25 mouse cellular contexts compared by ENCODE assay signal in genomic region chr11:109392601-109393000, GRCm38 (mm10). TPM values are rescaled to one million over a fixed set of nuclear protein-coding genes. Genes with fewer than 3 reads are reported as not detected.
A peak's percentile ranks its signal among the peaks of the same experiment; 100 is the strongest.
DNase-seq lines count a peak whose midpoint lies in the region; TF ChIP-seq lines count a peak whose summit lies in the region.
"Had no signal": no experiment of that assay in that cellular context is flagged by ENCODE, and none has a peak within 500 bp of the region (broad histone marks: within the 10 kb centered on the region; RNA-seq: fewer than 3 reads in every experiment).

No protein-coding gene starts in this region.

- peak; percentile 28 for DNase-seq in adrenal gland, postnatal 10 days
- no peak for DNase-seq in adrenal gland, adult 18-20 months (ENCODE audit: low spot score in 2 of 2)
- DNase-seq in layer of hippocampus, adult 2 months (ENCODE audit: low spot score in 2 of 2): no peak
- DNase-seq in layer of hippocampus, adult 9-10 months (ENCODE audit: low spot score): no peak
- peak; percentile 39 for DNase-seq in ZHBTc4 (ENCODE audit: low read depth, low spot score)
- no peak for DNase-seq in spleen, adult 12 weeks (ENCODE audit: low spot score)
- DNase-seq: adrenal gland, postnatal 14 days; cerebellum, adult 11 months; cerebellum, adult 2 months; cerebellum, adult 9-11 months; cerebellum, postnatal 25 days; forebrain, postnatal 0 days; gastrocnemius, postnatal 10 days; gastrocnemius, postnatal 36 days; heart, adult 2 months; heart, postnatal 14 days; heart, postnatal 4 days had no signal

- H3K4me3 ChIP-seq in layer of hippocampus, adult 2 months: no peak overlapping the region
- H3K4me3 ChIP-seq: embryonic facial prominence, embryonic 12.5 days; embryonic facial prominence, embryonic 15.5 days; heart, adult 2 months; heart, embryonic 10.5 days; heart, embryonic 13.5 days had no signal

- peak overlapping the region; percentile 78 for H3K27ac ChIP-seq in layer of hippocampus, adult 2 months
- H3K27ac ChIP-seq: embryonic facial prominence, embryonic 12.5 days; embryonic facial prominence, embryonic 15.5 days; heart, adult 2 months; heart, embryonic 10.5 days; heart, embryonic 13.5 days; hindbrain, embryonic 14.5 days; hindbrain, postnatal 0 days had no signal

- no peak for TF ChIP-seq CTCF in layer of hippocampus, adult 2 months (conservative IDR thresholded peaks at IDR 0.05)

RNA-seq across cellular contexts. Expression of gene 9930022D16Rik, which starts 21.1 kb away (rescaled TPM):
- total RNA-seq in adrenal gland, postnatal 10 days (2021): not detected
- not detected for total RNA-seq in adrenal gland, adult 18-20 months (2021)
- total RNA-seq in layer of hippocampus, adult 2 months (2021): not detected
- total RNA-seq: adrenal gland, postnatal 14 days; common myeloid progenitor, adult 5-6 weeks; forebrain, postnatal 0 days; gastrocnemius, postnatal 10 days; gastrocnemius, postnatal 36 days; granulocyte monocyte progenitor cell, adult 5-6 weeks; heart, adult 2 months; heart, postnatal 14 days; heart, postnatal 4 days; hindbrain, postnatal 0 days had no signal

RNA-seq across cellular contexts. Expression of gene Gna13, which starts 30.0 kb away (rescaled TPM):
- 10 to 100 TPM; 68.2 to 70.3 TPM for total RNA-seq in adrenal gland, postnatal 10 days (2021)
- 10 to 100 TPM; 64.8 to 74.8 TPM for total RNA-seq in adrenal gland, adult 18-20 months (2021)
- 10 to 100 TPM; 55.5 to 60.9 TPM for total RNA-seq in layer of hippocampus, adult 2 months (2021)

RNA-seq across cellular contexts. Expression of gene Amz2, which starts 33.1 kb away (rescaled TPM):
- 10 to 100 TPM; 38.1 to 48.5 TPM for total RNA-seq in adrenal gland, postnatal 10 days (2021)
- 10 to 100 TPM; 39.7 to 40.8 TPM for total RNA-seq in adrenal gland, adult 18-20 months (2021)
- 10 to 100 TPM; 54.7 to 64.7 TPM for total RNA-seq in layer of hippocampus, adult 2 months (2021)

Comparison
In these comparisons a context has a peak if more than half of its experiments do, and no peak if none do; other contexts are left out.
1. DNase-seq: peak in adrenal gland, postnatal 10 days (single experiment) and ZHBTc4 (single experiment); none in adrenal gland, adult 18-20 months (0 of 2), layer of hippocampus, adult 2 months (0 of 2), layer of hippocampus, adult 9-10 months (single experiment) and spleen, adult 12 weeks (single experiment).